Mouse (Mus musculus): Measurements from ENCODE around the gene Trpm6. TPM values are rescaled to one million over a fixed set of nuclear protein-coding genes. Genes with fewer than 3 reads are reported as not detected.

Gene Trpm6
- not detected for polyA plus RNA-seq (2014; fragmentation: Illumina TruSeq; extraction: RNeasy Lipid Tissue Mini Kit (QIAGEN cat#74804); ENCODE audit: low read depth, low replicate concordance)

GRCm38 (mm10) chr19:18749598-18750339 lies at the start of gene Trpm6:
TSS of gene Trpm6 (plus strand) at chr19:18749983.

GRCm38 (mm10) chr19:18712866-18713300 lies 36.9 kb upstream of the Trpm6 start, which contains the start of gene D030056L22Rik:
TSS of gene D030056L22Rik (plus strand) at chr19:18713193.

Other genes with a start within 250 kb of the Trpm6 start
- 59.7 TPM for gene Ostf1, start 118.2 kb upstream of the Trpm6 start, polyA plus RNA-seq (2014; fragmentation: Illumina TruSeq; extraction: RNeasy Lipid Tissue Mini Kit (QIAGEN cat#74804); ENCODE audit: low read depth, low replicate concordance)
- 12.9 TPM for gene Nmrk1, start 118.0 kb upstream of the Trpm6 start, polyA plus RNA-seq (2014; fragmentation: Illumina TruSeq; extraction: RNeasy Lipid Tissue Mini Kit (QIAGEN cat#74804); ENCODE audit: low read depth, low replicate concordance)
- gene Carnmt1, start 79.2 kb upstream of the Trpm6 start, polyA plus RNA-seq (2014; fragmentation: Illumina TruSeq; extraction: RNeasy Lipid Tissue Mini Kit (QIAGEN cat#74804); ENCODE audit: low read depth, low replicate concordance) = 142 TPM
- 55.6 TPM for gene D030056L22Rik, start 36.8 kb upstream of the Trpm6 start, polyA plus RNA-seq (2014; fragmentation: Illumina TruSeq; extraction: RNeasy Lipid Tissue Mini Kit (QIAGEN cat#74804); ENCODE audit: low read depth, low replicate concordance)

Measured in adrenal gland, adult 10 weeks (tissue).